Mouse (Mus musculus) midbrain, embryonic 10.5 days (tissue): ENCODE measurements around the gene Skap1. TPM values are rescaled to one million over a fixed set of nuclear protein-coding genes. Genes with fewer than 3 reads are reported as not detected.

Experiments
- DNase-seq: peaks from one replicate; pipeline ENCODE4 v3.0.0-alpha.2; 2017; ENCODE audit warnings: low spot score
- H3K27ac ChIP-seq: fragments of 300-500 bp; sonication (generic); replicated peaks from 2 replicates; pipeline ENCODE4 v1.5.1; 2016; ENCODE audit warnings: mild to moderate bottlenecking
- H3K27me3 ChIP-seq: fragments of 300-500 bp; sonication (generic); 2 replicates; pipeline ENCODE4 v1.6.1; 2016; ENCODE audit warnings: low read depth, mild to moderate bottlenecking; ENCODE audit not compliant: poor library complexity, severe bottlenecking
- H3K36me3 ChIP-seq: fragments of 300-500 bp; sonication (generic); 2 replicates; pipeline ENCODE4 v1.6.1; 2016; ENCODE audit warnings: mild to moderate bottlenecking, moderate library complexity
- H3K4me1 ChIP-seq: fragments of 300-500 bp; sonication (generic); 2 replicates; pipeline ENCODE4 v1.6.1; 2016
- H3K4me3 ChIP-seq: fragments of 300-500 bp; sonication (generic); 2 replicates; pipeline ENCODE4 v1.5.1; 2016; ENCODE audit warnings: mild to moderate bottlenecking, moderate library complexity
- H3K9me3 ChIP-seq: fragments of 300-500 bp; sonication (generic); replicated peaks from 2 replicates; pipeline ENCODE4 v1.6.1; 2016; ENCODE audit warnings: mild to moderate bottlenecking
- WGBS: fragments of 180-500 bp; shearing (Covaris S2); methylation state at CpG from one replicate; pipeline ENCODE4 v1.1.7; 2016; 5-methylcytosine and 5-hydroxymethylcytosine counted together
- polyA plus RNA-seq: library from polyadenylated mRNA; unstranded; fragments of >200 nt; fragmentation: Nextera tagmentation; extraction: Ambion mirVana; gene quantifications from 2 replicates; pipeline ENCODE4 v1.2.1, GENCODE M21; 2016

Skap1 gene
- polyA plus RNA-seq, 1 experiment from 2014 or later = 1.8 TPM

DNA sequence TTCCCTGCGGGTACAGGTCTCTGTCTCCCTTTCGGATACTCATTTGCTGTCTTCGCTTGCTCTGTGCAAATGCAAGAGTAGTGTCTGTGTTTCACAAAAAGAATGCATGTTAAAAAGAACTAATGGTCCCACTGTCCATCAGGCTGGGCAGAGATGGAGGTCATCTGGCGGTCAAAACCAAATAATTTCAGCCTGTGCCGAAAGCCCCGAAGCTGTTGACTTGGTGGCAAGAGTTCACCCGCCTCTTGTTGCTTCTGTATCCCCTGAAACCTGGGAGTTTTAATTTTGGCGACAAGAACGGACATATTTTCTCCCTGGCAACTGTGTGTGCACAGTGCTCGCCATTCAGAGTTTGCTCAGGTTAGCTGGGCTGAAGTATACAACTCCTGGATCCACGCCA lies 156.3 kb downstream of the Skap1 start:
- H3K36me3 ChIP-seq = no peaks in the 10 kb centered on the region
- H3K4me1 ChIP-seq = peaks cover 32% of the 10 kb centered on the region
- peaks cover 14% of the 10 kb centered on the region; the same call in 1 of the 2 replicates for H3K27me3 ChIP-seq
- H3K27ac ChIP-seq = no peak overlapping the region
- H3K9me3 ChIP-seq = no peaks in the 10 kb centered on the region
- DNase-seq = no peak
- H3K4me3 ChIP-seq = no peak overlapping the region
- 73% methylated on average over 11 of the region's 11 CpGs for WGBS

DNA sequence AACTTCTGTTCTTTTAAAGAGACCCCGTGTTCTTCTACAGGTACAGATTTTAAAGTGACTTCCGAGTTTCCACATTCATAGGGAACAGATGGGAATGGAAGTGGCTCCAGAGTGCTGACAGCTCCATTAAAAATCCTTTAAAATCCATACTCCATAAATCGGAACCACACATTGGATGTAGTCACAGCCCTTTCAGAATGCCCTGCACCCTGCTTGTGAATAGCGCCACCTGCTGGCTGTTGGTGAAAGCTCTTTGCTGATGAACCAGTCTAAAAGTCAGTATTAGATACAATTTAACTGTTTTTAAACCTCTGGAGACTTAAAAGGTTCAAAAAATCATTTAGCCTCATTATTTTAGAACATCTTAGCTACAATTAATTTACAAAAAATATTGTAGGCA lies 156.8 kb downstream of the Skap1 start:
- Histone ChIP-seq H3K36me3 (no peaks in the 10 kb centered on the region), H3K4me1 (peaks cover 32% of the 10 kb centered on the region), H3K27me3 (peaks cover 14% of the 10 kb centered on the region; the same call in 1 of the 2 replicates), H3K4me3 (no peak overlapping the region), H3K27ac (no peak overlapping the region), H3K9me3 (no peaks in the 10 kb centered on the region)
- DNase-seq = peak; percentile 77
- 30% methylated on average over 4 of the region's 4 CpGs for WGBS

DNA sequence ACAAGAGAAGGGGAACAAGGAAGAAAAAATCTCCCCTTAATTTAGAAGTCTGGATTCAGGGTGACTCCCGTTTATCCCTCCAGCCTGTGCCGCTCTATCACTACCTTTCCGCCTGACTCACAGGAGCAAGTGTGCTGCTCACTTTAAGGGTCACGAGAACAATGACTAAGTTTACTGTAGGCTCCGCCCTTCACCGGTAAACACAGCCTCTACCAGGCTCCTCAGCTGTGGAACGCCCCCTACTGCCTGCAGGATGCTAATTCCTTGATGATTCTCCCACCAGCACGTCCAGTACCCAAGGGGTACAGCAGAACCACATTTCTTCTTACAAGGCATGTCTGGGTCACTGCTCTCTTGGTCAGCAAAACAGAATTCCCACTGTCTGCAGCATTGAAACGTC lies 158.4 kb downstream of the Skap1 start:
- H3K4me3 ChIP-seq = no peak overlapping the region
- peaks cover 32% of the 10 kb centered on the region for H3K4me1 ChIP-seq
- 10% methylated on average over 9 of the region's 9 CpGs for WGBS

DNA sequence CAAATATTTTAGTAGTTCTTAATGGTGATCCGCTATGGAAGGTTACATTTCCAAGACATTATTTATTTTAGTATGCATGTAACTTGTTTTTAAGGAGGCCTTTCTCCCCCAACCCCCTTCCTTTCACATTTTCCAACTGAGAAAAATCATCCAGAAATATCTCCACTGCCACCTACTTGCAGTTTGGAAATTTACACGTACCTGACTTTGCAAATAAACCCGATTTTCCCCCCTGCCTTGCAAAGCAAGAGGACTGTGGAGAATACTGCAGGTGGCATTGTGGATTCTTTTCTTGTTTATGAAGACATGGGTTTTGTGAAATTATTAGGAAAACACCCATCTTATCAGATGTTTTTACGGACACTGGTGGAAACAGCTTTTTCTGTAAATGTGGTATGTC lies 160.0 kb downstream of the Skap1 start:
- no peak overlapping the region for H3K4me3 ChIP-seq
- no peak for DNase-seq
- peaks cover 24% of the 10 kb centered on the region for H3K4me1 ChIP-seq
- H3K36me3 ChIP-seq = no peaks in the 10 kb centered on the region
- H3K27me3 ChIP-seq = peaks cover 11% of the 10 kb centered on the region; the same call in 1 of the 2 replicates
- WGBS = 65% methylated on average over 4 of the region's 4 CpGs
- no peak overlapping the region for H3K27ac ChIP-seq
- no peaks in the 10 kb centered on the region for H3K9me3 ChIP-seq

More for the DNA sequence above, 158.4 kb downstream of the Skap1 start:
- H3K36me3 ChIP-seq = no peaks in the 10 kb centered on the region
- peak; percentile 45 for DNase-seq
- H3K27me3 ChIP-seq = peaks cover 14% of the 10 kb centered on the region; the same call in 1 of the 2 replicates
- no peak overlapping the region for H3K27ac ChIP-seq
- H3K9me3 ChIP-seq = no peaks in the 10 kb centered on the region

DNA sequence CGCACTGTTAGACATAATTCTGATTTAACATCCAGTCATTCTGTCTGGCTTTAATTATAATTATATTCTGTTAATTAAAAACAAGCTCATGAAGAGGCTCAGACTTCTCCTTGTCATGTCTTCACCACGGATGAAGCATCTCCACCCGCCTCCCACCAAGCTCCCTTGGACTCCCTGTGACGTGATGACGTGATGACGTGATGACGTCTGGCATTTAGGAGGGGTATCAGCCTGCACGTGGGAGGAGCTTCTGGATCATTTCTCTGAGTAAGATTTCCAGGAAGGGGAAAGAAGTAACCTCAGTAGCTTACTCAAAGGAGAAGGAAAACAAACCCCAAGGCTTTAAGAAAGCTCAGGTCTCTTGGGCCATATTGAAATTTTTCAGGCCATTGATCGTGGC lies 165.4 kb downstream of the Skap1 start:
- DNase-seq = peak; percentile 39
- H3K4me1 ChIP-seq = no peaks in the 10 kb centered on the region
- no peak overlapping the region; the same call in 1 of the 2 replicates for H3K27ac ChIP-seq
- H3K9me3 ChIP-seq = no peaks in the 10 kb centered on the region
- 59% methylated on average over 9 of the region's 9 CpGs for WGBS
- no peaks in the 10 kb centered on the region for H3K27me3 ChIP-seq
- H3K4me3 ChIP-seq = 0 out of 2 replicates have a peak overlapping the region, but pooled peaks have one; percentile 7
- H3K36me3 ChIP-seq = no peaks in the 10 kb centered on the region

DNA sequence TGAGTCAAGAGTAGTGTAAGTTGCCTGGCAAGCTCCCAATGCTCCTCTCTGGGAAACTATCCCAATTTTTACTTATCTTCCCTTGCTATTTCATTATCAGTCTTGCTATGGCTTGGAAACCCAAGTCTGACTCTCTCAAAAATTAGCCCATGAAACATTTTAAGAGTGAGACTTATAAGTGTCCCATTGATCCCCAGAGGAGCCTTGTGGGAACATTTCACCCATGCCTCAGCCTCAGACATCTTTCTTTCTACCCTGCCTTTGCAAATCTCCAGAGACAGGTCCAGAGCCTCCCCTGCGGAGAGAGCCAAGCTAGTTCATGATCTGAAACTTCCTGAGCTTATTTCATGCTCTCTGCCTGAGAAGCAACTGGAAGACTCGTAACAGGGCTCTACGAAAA lies 167.1 kb downstream of the Skap1 start:
- no peaks in the 10 kb centered on the region for H3K36me3 ChIP-seq
- WGBS = 85% methylated on average over 3 of the region's 3 CpGs
- H3K27ac ChIP-seq = no peak overlapping the region
- no peaks in the 10 kb centered on the region for H3K27me3 ChIP-seq
- H3K4me3 ChIP-seq = no peak overlapping the region
- H3K9me3 ChIP-seq = no peaks in the 10 kb centered on the region
- H3K4me1 ChIP-seq = no peaks in the 10 kb centered on the region
- no peak for DNase-seq

DNA sequence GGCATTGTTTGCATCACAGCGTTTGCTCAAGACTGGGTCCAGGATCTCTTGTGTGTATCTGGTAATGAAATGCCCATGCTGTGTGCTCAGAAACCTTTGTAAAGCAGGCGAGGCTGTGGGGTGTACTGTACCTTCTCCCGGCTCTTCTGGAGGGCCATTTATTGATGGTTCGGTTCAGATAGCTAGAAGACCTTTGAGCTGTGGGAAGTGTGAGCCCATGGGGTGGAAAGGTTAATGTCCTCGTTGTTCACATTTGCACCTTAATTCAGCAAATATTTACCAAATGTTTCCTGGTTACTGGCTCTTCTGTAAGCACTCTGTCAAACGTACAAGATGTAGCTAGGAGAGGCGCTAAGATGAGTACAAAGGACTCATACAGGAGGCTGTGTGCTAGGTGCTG lies 173.5 kb downstream of the Skap1 start:
- no peak overlapping the region for H3K27ac ChIP-seq
- H3K36me3 ChIP-seq = no peaks in the 10 kb centered on the region
- no peak overlapping the region for H3K4me3 ChIP-seq
- WGBS = 79% methylated on average over 7 of the region's 7 CpGs
- DNase-seq = no peak
- H3K9me3 ChIP-seq = no peaks in the 10 kb centered on the region
- no peaks in the 10 kb centered on the region for H3K27me3 ChIP-seq
- peaks cover 5% of the 10 kb centered on the region for H3K4me1 ChIP-seq

DNA sequence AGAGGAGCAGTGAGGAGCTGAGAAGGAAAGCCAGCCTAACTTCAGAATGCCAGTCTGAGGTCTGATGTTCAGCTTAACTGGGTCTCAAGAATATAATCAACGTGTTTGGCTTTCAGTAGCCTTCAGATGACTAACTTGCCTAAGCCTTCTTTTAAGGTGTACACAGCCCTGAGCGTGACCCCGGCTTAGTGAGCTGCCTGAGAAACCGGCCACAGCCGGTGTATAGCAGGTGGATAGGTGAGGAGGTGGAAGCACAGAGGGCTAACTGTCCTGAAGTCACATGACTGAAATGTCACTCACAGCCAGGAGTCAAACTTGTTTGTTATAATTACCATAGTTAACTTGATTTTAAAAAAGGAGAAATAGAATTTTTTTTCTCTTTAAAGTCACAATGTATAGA lies 175.4 kb downstream of the Skap1 start:
- no peak overlapping the region for H3K27ac ChIP-seq
- no peaks in the 10 kb centered on the region for H3K36me3 ChIP-seq
- WGBS = 70% methylated on average over 5 of the region's 5 CpGs
- no peak overlapping the region for H3K4me3 ChIP-seq
- no peaks in the 10 kb centered on the region for H3K27me3 ChIP-seq
- DNase-seq = no peak
- no peaks in the 10 kb centered on the region for H3K9me3 ChIP-seq
- H3K4me1 ChIP-seq = peaks cover 5% of the 10 kb centered on the region

DNA sequence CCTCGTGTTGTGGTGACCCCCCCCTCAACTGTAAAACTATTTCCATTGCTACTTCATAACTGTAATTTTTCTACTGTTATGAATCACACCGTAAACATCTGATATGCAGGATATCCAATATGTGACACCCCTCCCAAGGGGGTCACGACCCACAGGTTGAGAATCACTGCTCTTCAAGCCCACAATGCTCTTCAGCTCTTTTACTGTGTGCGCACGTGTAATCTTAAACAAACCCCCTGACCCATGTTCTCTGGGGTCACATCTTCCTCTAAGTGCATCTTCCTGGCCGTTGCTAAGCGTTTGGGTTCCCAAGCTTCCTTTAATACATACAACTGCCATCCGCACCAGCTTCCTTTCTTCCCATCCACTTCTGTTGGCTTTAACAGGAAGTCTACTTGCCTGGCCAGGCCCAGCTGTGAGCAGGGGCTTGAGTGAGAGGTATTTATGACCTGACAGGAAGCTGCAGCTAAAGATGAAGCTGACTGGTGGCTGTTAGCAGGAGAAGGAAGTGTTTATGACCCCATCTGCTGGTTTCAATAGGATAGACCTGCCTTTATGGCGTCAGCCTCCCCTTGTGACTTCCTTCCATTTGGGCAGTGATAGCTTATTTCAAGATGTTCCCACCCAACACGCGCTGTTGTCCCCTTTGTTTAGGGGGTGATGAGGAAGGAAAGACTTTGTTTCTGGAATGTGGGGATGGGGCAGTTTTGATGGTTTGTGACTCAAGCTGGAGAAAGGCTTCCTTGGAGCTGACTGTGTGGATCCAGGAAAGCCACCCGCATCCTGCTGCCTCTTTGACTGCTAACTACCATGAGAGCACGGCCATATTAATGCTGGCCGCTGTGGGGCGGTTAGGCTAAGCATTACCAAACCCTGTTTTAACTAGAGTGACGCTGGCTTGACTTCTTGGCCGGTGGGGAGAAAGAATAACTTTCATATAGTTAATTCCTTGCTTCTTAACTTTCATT lies 178.1 kb downstream of the Skap1 start:
- Histone ChIP-seq H3K4me1 (peaks cover 18% of the 10 kb centered on the region), H3K27me3 (no peaks in the 10 kb centered on the region), H3K36me3 (no peaks in the 10 kb centered on the region), H3K4me3 (no peak overlapping the region), H3K27ac (no peak overlapping the region), H3K9me3 (no peaks in the 10 kb centered on the region)
- no peak for DNase-seq
- 84% methylated on average over 17 of the region's 17 CpGs for WGBS

DNA sequence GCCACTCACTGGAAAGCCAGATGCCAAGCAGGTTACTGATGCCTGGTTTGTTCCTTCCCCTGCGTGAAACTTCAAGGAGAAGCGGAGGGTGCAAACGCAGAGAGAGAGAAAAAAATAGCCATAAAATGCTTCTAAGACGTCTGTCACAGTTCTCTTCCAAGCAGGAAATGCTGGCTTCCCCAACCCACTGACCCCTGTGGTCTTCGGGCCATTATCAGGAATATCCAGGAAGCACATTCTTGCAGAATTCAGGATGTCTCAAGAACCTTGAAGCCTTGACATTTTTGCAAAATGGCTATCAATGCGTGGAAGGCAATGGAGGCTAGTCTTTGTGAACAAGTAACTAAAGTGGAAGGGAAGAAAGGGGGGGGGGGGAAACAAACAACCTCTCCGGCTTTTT lies 180.6 kb downstream of the Skap1 start:
- 80% methylated on average over 7 of the region's 7 CpGs for WGBS
- Histone ChIP-seq H3K36me3 (no peaks in the 10 kb centered on the region), H3K9me3 (no peaks in the 10 kb centered on the region), H3K27ac (no peak overlapping the region), H3K4me1 (peaks cover 23% of the 10 kb centered on the region), H3K27me3 (no peaks in the 10 kb centered on the region), H3K4me3 (no peak overlapping the region)
- DNase-seq = no peak

DNA sequence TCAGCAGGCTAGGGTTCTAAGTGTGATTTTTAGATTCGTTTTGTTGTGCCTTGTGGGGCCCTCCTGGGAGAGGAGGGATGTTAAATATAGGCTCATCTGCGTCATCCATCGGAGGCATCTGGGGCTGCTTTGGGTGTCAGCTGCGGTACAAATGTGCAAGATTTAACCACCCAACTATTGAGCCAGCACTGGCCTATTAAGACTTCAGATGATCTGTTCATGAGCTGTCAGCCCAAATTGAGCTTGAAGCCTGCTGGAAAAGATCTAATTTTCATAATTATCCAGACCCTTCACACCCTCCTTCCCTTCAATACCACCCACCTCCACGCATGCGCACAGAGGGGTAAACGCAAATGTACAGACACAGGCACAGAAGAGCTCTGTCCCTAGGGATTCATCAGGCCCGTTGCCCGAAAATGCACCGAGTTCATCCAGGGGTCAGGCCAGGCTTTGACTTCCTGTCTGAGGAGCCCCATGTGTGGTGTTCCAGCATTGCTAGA lies 181.2 kb downstream of the Skap1 start:
- Histone ChIP-seq H3K36me3 (no peaks in the 10 kb centered on the region), H3K27ac (no peak overlapping the region), H3K27me3 (no peaks in the 10 kb centered on the region), H3K9me3 (no peaks in the 10 kb centered on the region), H3K4me3 (no peak overlapping the region), H3K4me1 (peaks cover 23% of the 10 kb centered on the region)
- WGBS = 79% methylated on average over 10 of the region's 10 CpGs
- DNase-seq = peak; percentile 16

DNA sequence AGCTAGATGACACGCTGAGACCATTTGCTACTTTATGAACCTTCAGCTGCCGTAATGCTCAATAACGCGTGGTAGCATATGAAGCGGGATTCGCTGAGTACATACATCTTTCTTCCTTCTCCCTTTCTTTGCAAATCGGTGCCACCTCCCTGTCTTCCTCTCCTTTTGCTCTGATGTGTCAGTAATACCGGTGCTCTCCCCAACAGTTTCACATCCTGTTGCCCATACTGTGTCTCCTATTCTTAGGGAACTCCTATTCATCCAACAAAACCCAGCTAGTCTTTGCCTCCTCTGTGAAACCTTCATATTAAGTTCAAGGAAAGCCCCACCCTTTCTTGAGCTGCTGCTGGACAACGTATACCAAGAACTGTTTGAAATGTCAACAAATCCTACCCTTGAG lies 187.5 kb downstream of the Skap1 start:
- no peak overlapping the region for H3K4me3 ChIP-seq
- 88% methylated on average over 9 of the region's 9 CpGs for WGBS
- H3K36me3 ChIP-seq = no peaks in the 10 kb centered on the region
- H3K9me3 ChIP-seq = no peaks in the 10 kb centered on the region
- H3K27ac ChIP-seq = no peak overlapping the region
- no peaks in the 10 kb centered on the region for H3K27me3 ChIP-seq
- no peak for DNase-seq
- H3K4me1 ChIP-seq = peaks cover 10% of the 10 kb centered on the region

DNA sequence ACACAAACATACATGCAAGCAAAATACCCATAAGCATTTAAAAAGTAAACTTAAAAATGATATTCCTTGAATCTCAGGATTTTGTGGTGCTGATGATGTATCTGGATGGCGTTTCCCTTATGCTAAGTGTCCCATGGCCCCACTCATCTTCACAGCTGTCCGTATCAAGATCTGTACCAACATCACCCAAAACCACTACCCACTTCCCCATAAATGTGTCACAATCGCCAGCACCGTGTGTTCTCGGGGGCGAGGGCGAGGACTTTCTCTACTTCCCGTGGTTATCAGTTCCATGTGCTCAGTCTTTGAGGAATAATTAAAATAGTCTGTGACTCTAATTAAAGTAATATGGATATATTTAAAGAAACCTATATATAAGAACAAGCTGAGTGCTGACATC lies 189.5 kb downstream of the Skap1 start:
- H3K9me3 ChIP-seq = no peaks in the 10 kb centered on the region
- 86% methylated on average over 8 of the region's 8 CpGs for WGBS
- H3K36me3 ChIP-seq = no peaks in the 10 kb centered on the region
- no peaks in the 10 kb centered on the region for H3K4me1 ChIP-seq
- H3K4me3 ChIP-seq = no peak overlapping the region
- no peaks in the 10 kb centered on the region for H3K27me3 ChIP-seq
- no peak overlapping the region for H3K27ac ChIP-seq
- no peak for DNase-seq
